Mouse (Mus musculus) 3134 (cell line): ENCODE results near the gene Dnal4.
"Not testable (repeated sequence)": the region's sequence is repeated elsewhere in the genome, so short reads cannot be mapped to it uniquely, and the experiment has no call there.

Experiments used
- DNase-seq: peaks from one replicate; pipeline ENCODE4 v3.0.0-alpha.2; 2011; ENCODE audit warnings: low spot score; ENCODE audit not compliant: insufficient read length; ENCODE audit errors: extremely low read depth

Dnal4 gene

GRCm38 (mm10) chr15:79777749-79778148 lies at the start of gene Dnal4:
TSS of gene Dnal4 (minus strand) at chr15:79777849.
- DNase-seq: no peak

- DNase-seq: no peak
Measured at GRCm38 (mm10) chr15:79827061-79827777, 49.6 kb upstream of the Dnal4 start.

- no peak for DNase-seq
Measured at GRCm38 (mm10) chr15:79826221-79826935, 48.7 kb upstream of the Dnal4 start.

GRCm38 (mm10) chr15:79825146-79825825 lies 47.6 kb upstream of the Dnal4 start:
- DNase-seq: no peak

- DNase-seq: peak; percentile 61
Measured at GRCm38 (mm10) chr15:79823588-79824280, 46.1 kb upstream of the Dnal4 start.

- no peak for DNase-seq
Measured at GRCm38 (mm10) chr15:79822265-79823199, 44.9 kb upstream of the Dnal4 start.

- no peak for DNase-seq
Measured at GRCm38 (mm10) chr15:79818325-79818724, 40.7 kb upstream of the Dnal4 start.

GRCm38 (mm10) chr15:79813666-79814258 lies 36.1 kb upstream of the Dnal4 start:
- DNase-seq: peak; percentile 70

GRCm38 (mm10) chr15:79812840-79813239 lies 35.2 kb upstream of the Dnal4 start:
- DNase-seq: not testable (repeated sequence)

GRCm38 (mm10) chr15:79810997-79811396 lies 33.3 kb upstream of the Dnal4 start:
- no peak for DNase-seq

GRCm38 (mm10) chr15:79810061-79810460 lies 32.4 kb upstream of the Dnal4 start:
- no peak for DNase-seq

GRCm38 (mm10) chr15:79808658-79809057 lies 31.0 kb upstream of the Dnal4 start:
- DNase-seq: no peak

- DNase-seq: no peak
Measured at GRCm38 (mm10) chr15:79808114-79808513, 30.5 kb upstream of the Dnal4 start.

GRCm38 (mm10) chr15:79807050-79807449 lies 29.4 kb upstream of the Dnal4 start:
- DNase-seq: no peak

GRCm38 (mm10) chr15:79805246-79805645 lies 27.6 kb upstream of the Dnal4 start:
- DNase-seq: no peak

GRCm38 (mm10) chr15:79804352-79805071 lies 26.9 kb upstream of the Dnal4 start, which contains the start of gene Nptxr:
TSS of gene Nptxr (minus strand) at chr15:79804766.
- peak; percentile 86 for DNase-seq

GRCm38 (mm10) chr15:79803533-79804351 lies 26.1 kb upstream of the Dnal4 start:
- peak; percentile 73 for DNase-seq

GRCm38 (mm10) chr15:79802304-79802703 lies 24.7 kb upstream of the Dnal4 start:
- no peak for DNase-seq
